Mouse (Mus musculus): Measurements from ENCODE around the gene Scn8a. TPM values are rescaled to one million over a fixed set of nuclear protein-coding genes. Genes with fewer than 3 reads are reported as not detected.

Gene Scn8a
- total and polyA plus RNA-seq, 2 experiments from 2014 or later, result 22.4 to 37.7 TPM

DNA sequence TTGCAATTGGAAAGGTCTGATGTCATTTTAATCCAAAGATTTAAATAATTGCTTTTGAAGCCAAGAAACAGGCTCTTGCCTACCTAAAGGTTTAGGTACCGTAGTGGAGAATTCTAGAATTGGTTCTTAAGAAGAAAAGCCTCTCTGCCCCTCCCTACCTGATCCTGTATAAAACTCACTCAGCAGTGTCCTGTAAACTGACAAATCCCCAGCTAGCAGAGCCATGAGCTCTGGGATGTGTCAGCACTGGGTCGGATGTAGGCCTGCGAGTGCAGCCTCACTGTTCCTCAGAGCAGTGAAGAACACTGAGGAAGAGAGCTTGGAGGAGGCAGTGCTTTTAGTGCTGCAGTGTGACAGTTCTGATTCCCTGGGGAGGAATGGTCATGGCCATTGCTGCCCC, 134.9 kb downstream of the Scn8a start:
- ATAC-seq (ENCODE audit: low FRiP score) (no peak), DNase-seq (ENCODE audit: low spot score) (no peak)
- no peak overlapping the region for H3K9ac ChIP-seq (replicated peaks; ENCODE audit: low read length, poor library complexity, severe bottlenecking)
- no peak overlapping the region for H3K27ac ChIP-seq (ENCODE audit: low read depth, low read length)
- no peak overlapping the region for H3K4me2 ChIP-seq (ENCODE audit: low read depth, low read length, poor library complexity, severe bottlenecking)
- no peaks in the 10 kb centered on the region for H3K4me1 ChIP-seq (ENCODE audit: insufficient read depth, low read length)
- H3K36me3 ChIP-seq (ENCODE audit: insufficient read depth, low read length), result peaks cover 10% of the 10 kb centered on the region
- H3K9me3 ChIP-seq (ENCODE audit: low read length), result no peaks in the 10 kb centered on the region
- H3K27me3 ChIP-seq (ENCODE audit: insufficient read depth, low read length), result no peaks in the 10 kb centered on the region
- no peak overlapping the region for H3K4me3 ChIP-seq (ENCODE audit: low read depth, low read length)
- WGBS, result 49% methylated on average over 3 of the region's 3 CpGs
- no peak for TF ChIP-seq CTCF (IDR thresholded peaks at IDR 0.05)

GRCm38 (mm10) chr15:101005717-101006116, 136.1 kb downstream of the Scn8a start:
- TF ChIP-seq CTCF (IDR thresholded peaks at IDR 0.05), result no peak
- H3K27me3 ChIP-seq (ENCODE audit: insufficient read depth, low read length), result no peaks in the 10 kb centered on the region
- 79% methylated on average over 8 of the region's 8 CpGs for WGBS

DNA sequence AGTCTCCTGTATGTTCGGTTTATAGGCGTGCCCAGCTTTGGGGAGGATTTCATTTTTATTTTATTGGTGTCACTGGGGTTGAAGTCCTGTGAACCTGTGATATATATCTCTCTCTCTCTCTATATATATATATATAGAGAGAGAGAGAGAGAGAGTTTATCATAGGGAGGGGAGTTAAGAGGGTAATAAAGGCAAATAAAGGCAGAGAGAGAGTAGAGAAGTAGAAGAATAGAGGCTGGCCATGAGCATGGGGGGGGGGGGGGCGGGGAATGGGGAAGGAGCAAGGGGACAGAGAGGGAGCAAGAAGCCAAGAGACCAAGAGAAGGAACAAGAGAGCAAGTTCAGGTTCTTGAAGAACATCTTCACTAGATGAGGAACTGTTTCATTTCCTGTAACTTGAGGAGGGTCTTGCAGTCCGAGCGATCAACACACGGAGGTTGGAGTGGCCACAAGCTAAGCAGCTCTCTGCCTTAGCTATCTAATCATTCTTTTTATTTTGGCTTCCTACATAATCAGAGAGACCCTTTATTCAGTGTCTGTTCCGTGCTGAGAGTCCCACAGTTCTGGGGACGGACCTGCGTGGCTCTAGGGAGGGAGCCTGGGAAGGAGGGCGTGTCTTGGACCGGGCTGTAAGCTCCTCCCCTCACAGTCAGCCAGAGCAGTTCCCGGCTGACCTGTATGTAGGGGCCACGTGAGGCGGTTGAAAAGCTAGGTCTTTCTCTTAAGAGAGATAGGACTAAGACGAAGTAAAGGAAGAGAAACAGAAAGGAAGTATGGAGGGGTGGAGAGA, 136.8 kb downstream of the Scn8a start:
- TF ChIP-seq CTCF (IDR thresholded peaks at IDR 0.05), result no peak
- WGBS, result 18% methylated on average over 14 of the region's 15 CpGs
- ATAC-seq (ENCODE audit: low FRiP score) (no peak), DNase-seq (ENCODE audit: low spot score) (peak; percentile 17)
- H3K4me1 ChIP-seq (ENCODE audit: insufficient read depth, low read length), result no peaks in the 10 kb centered on the region
- H3K4me2 ChIP-seq (ENCODE audit: low read depth, low read length, poor library complexity, severe bottlenecking), result peak overlapping the region; percentile 34
- no peaks in the 10 kb centered on the region for H3K27me3 ChIP-seq (ENCODE audit: insufficient read depth, low read length)
- H3K4me3 ChIP-seq (ENCODE audit: low read depth, low read length), result peak overlapping the region; percentile 17; the same call in 1 of the 2 replicates
- no peak overlapping the region for H3K9ac ChIP-seq (replicated peaks; ENCODE audit: low read length, poor library complexity, severe bottlenecking)
- no peaks in the 10 kb centered on the region for H3K9me3 ChIP-seq (ENCODE audit: low read length)
- peaks cover 10% of the 10 kb centered on the region for H3K36me3 ChIP-seq (ENCODE audit: insufficient read depth, low read length)
- H3K27ac ChIP-seq (ENCODE audit: low read depth, low read length), result no peak overlapping the region

More at GRCm38 (mm10) chr15:101005717-101006116, 136.1 kb downstream of the Scn8a start:
- Histone ChIP-seq H3K9ac (replicated peaks; ENCODE audit: low read length, poor library complexity, severe bottlenecking) (no peak overlapping the region), H3K27ac (ENCODE audit: low read depth, low read length) (no peak overlapping the region), H3K4me3 (ENCODE audit: low read depth, low read length) (no peak overlapping the region), H3K36me3 (ENCODE audit: insufficient read depth, low read length) (peaks cover 10% of the 10 kb centered on the region), H3K4me1 (ENCODE audit: insufficient read depth, low read length) (no peaks in the 10 kb centered on the region), H3K4me2 (ENCODE audit: low read depth, low read length, poor library complexity, severe bottlenecking) (no peak overlapping the region), H3K9me3 (ENCODE audit: low read length) (no peaks in the 10 kb centered on the region)
- ATAC-seq (ENCODE audit: low FRiP score) (no peak), DNase-seq (ENCODE audit: low spot score) (no peak)

DNA sequence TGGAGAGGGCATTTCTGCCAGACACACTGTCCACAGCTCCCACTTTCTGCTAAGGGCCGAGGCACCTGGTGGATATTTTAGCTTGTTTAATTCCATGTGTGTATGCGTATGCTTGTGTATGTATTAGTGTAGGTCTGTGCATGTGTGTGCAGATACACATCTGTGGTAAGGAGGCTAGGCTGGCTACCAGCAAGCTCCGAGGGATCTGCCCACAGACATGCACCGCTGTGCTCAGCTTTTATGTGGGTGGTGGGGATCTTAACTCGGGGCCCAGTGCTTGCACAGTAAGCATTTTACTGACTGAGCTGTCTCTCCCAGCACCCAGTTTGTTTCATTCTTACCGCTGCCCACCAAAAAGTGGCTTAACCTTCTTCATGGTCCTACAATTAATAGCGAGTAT, 137.6 kb downstream of the Scn8a start:
- TF ChIP-seq CTCF (IDR thresholded peaks at IDR 0.05), result no peak
- WGBS, result 72% methylated on average over 7 of the region's 7 CpGs
- Histone ChIP-seq H3K27me3 (ENCODE audit: insufficient read depth, low read length) (no peaks in the 10 kb centered on the region), H3K4me2 (ENCODE audit: low read depth, low read length, poor library complexity, severe bottlenecking) (no peak overlapping the region), H3K4me3 (ENCODE audit: low read depth, low read length) (no peak overlapping the region), H3K27ac (ENCODE audit: low read depth, low read length) (no peak overlapping the region), H3K9ac (replicated peaks; ENCODE audit: low read length, poor library complexity, severe bottlenecking) (no peak overlapping the region), H3K9me3 (ENCODE audit: low read length) (no peaks in the 10 kb centered on the region), H3K36me3 (ENCODE audit: insufficient read depth, low read length) (peaks cover 10% of the 10 kb centered on the region), H3K4me1 (ENCODE audit: insufficient read depth, low read length) (no peaks in the 10 kb centered on the region)
- DNase-seq (ENCODE audit: low spot score) (no peak), ATAC-seq (ENCODE audit: low FRiP score) (no peak)

GRCm38 (mm10) chr15:101008386-101009010, 138.8 kb downstream of the Scn8a start:
- Histone ChIP-seq H3K9me3 (ENCODE audit: low read length) (no peaks in the 10 kb centered on the region), H3K27ac (ENCODE audit: low read depth, low read length) (no peak overlapping the region), H3K4me2 (ENCODE audit: low read depth, low read length, poor library complexity, severe bottlenecking) (no peak overlapping the region), H3K4me3 (ENCODE audit: low read depth, low read length) (no peak overlapping the region), H3K9ac (replicated peaks; ENCODE audit: low read length, poor library complexity, severe bottlenecking) (no peak overlapping the region), H3K27me3 (ENCODE audit: insufficient read depth, low read length) (no peaks in the 10 kb centered on the region), H3K4me1 (ENCODE audit: insufficient read depth, low read length) (no peaks in the 10 kb centered on the region), H3K36me3 (ENCODE audit: insufficient read depth, low read length) (peaks cover 14% of the 10 kb centered on the region)
- DNase-seq (ENCODE audit: low spot score) (peak; percentile 15), ATAC-seq (ENCODE audit: low FRiP score) (no peak)
- 80% methylated on average over 14 of the region's 14 CpGs for WGBS
- no peak for TF ChIP-seq CTCF (IDR thresholded peaks at IDR 0.05)

DNA sequence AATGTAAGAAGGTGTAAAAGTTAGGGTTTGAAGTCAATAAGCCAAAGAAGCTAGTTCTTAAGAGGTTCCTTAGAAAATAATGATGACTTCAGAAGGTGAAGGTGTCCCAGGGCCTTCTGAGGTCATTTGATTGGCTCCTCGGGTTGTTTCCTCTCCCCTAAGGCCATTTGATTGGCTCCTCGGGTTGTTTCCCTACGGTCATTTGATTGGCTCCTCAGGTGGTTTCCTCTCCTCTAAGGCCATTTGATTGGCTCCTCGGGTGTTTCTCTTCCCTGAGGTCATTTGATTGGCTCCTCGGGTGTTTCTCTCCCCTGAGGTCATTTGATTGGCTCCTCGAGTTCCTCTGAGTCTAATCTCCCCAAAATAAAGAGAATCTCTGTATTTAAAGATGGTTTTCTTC, 141.7 kb downstream of the Scn8a start:
- no peak overlapping the region for H3K4me3 ChIP-seq (ENCODE audit: low read depth, low read length)
- WGBS, result 87% methylated on average over 6 of the region's 6 CpGs
- H3K9me3 ChIP-seq (ENCODE audit: low read length), result no peaks in the 10 kb centered on the region
- H3K4me1 ChIP-seq (ENCODE audit: insufficient read depth, low read length), result no peaks in the 10 kb centered on the region
- no peak for ATAC-seq (ENCODE audit: low FRiP score)
- no peaks in the 10 kb centered on the region for H3K27me3 ChIP-seq (ENCODE audit: insufficient read depth, low read length)
- no peak overlapping the region for H3K9ac ChIP-seq (replicated peaks; ENCODE audit: low read length, poor library complexity, severe bottlenecking)
- H3K36me3 ChIP-seq (ENCODE audit: insufficient read depth, low read length), result peaks cover 31% of the 10 kb centered on the region
- H3K27ac ChIP-seq (ENCODE audit: low read depth, low read length), result no peak overlapping the region
- TF ChIP-seq CTCF (IDR thresholded peaks at IDR 0.05), result no peak
- no peak overlapping the region for H3K4me2 ChIP-seq (ENCODE audit: low read depth, low read length, poor library complexity, severe bottlenecking)
- no peak for DNase-seq (ENCODE audit: low spot score)

Measured in midbrain, postnatal 0 days (tissue).